Mouse (Mus musculus) E14TG2a.4 (cell line): ENCODE measurements at regions not wholly inside any gene's neighbourhood (a gene's known extent, or its start where the extent isn't known, plus 50 kb on each side); places are given as distances from the start of the nearest gene placed in this dataset.
"Not testable (repeated sequence)": the region's sequence is repeated elsewhere in the genome, so short reads cannot be mapped to it uniquely, and the experiment has no call there.

Experiments used
- H3K27me3 ChIP-seq: 2 replicates; pipeline ENCODE4 v1.6.1; 2014; ENCODE audit warnings: low read length, control low read depth; ENCODE audit not compliant: insufficient read depth
- H3K36me3 ChIP-seq: 2 replicates; pipeline ENCODE4 v1.6.1; 2014; ENCODE audit warnings: low read length, control low read depth; ENCODE audit not compliant: insufficient read depth
- H3K4me1 ChIP-seq: replicated peaks from 2 replicates; pipeline ENCODE4 v1.6.1; 2014; ENCODE audit warnings: low read depth, low read length, control low read depth
- H3K4me3 ChIP-seq: replicated peaks from 2 replicates; pipeline ENCODE4 v1.5.1; 2014; ENCODE audit warnings: mild to moderate bottlenecking, low read length
- H3K9me3 ChIP-seq: 2 replicates; pipeline ENCODE4 v1.6.1; 2014; ENCODE audit warnings: low read length, control low read depth
- CTCF ChIP-seq: conservative IDR thresholded peaks from 2 replicates; pipeline ENCODE4 v1.5.1; 2014; ENCODE audit warnings: low read length
- NANOG ChIP-seq: IDR thresholded peaks from 2 replicates; pipeline ENCODE4 v1.6.1; 2014; ENCODE audit warnings: borderline replicate concordance, low read length, mixed read lengths
- POU5F1 ChIP-seq: IDR thresholded peaks from 2 replicates; pipeline ENCODE4 v1.6.1; 2014; ENCODE audit warnings: low read length, borderline replicate concordance

- no peaks in the 10 kb centered on the region for H3K36me3 ChIP-seq
- no peaks in the 10 kb centered on the region for H3K9me3 ChIP-seq
- H3K4me3 ChIP-seq: no peak overlapping the region
- TF ChIP-seq POU5F1 (no peak), CTCF (no peak), NANOG (no peak)
- no peaks in the 10 kb centered on the region for H3K27me3 ChIP-seq
- H3K4me1 ChIP-seq: no peaks in the 10 kb centered on the region
These were observed 101.5 kb upstream of the Prlr start for GRCm38 (mm10) chr15:10075391-10076060.

- Histone ChIP-seq H3K4me3 (no peak overlapping the region), H3K36me3 (no peaks in the 10 kb centered on the region), H3K9me3 (no peaks in the 10 kb centered on the region), H3K4me1 (no peaks in the 10 kb centered on the region), H3K27me3 (no peaks in the 10 kb centered on the region)
- TF ChIP-seq NANOG (peak; percentile 16; the same call in 1 of the 2 replicates), CTCF (no peak)
These were observed 101.0 kb upstream of the Prlr start for GRCm38 (mm10) chr15:10076061-10076400.

- H3K36me3 ChIP-seq: no peaks in the 10 kb centered on the region
- no peak overlapping the region for H3K4me3 ChIP-seq
- no peaks in the 10 kb centered on the region for H3K9me3 ChIP-seq
- no peaks in the 10 kb centered on the region for H3K4me1 ChIP-seq
- TF ChIP-seq CTCF (no peak), POU5F1 (no peak), NANOG (no peak)
- H3K27me3 ChIP-seq: no peaks in the 10 kb centered on the region
These were observed 98.6 kb upstream of the Prlr start for GRCm38 (mm10) chr15:10078434-10078833.

GRCm38 (mm10) chr15:10079510-10079909 is 97.5 kb upstream of the Prlr start:
- TF ChIP-seq POU5F1: no peak
- TF ChIP-seq CTCF: no peak
- TF ChIP-seq NANOG: no peak
- Histone ChIP-seq H3K4me1 (no peaks in the 10 kb centered on the region), H3K4me3 (no peak overlapping the region), H3K27me3 (no peaks in the 10 kb centered on the region), H3K36me3 (no peaks in the 10 kb centered on the region), H3K9me3 (no peaks in the 10 kb centered on the region)

- H3K4me3 ChIP-seq: no peak overlapping the region
- peaks cover 3% of the 10 kb centered on the region for H3K4me1 ChIP-seq
- H3K36me3 ChIP-seq: no peaks in the 10 kb centered on the region
- TF ChIP-seq CTCF (no peak), POU5F1 (no peak), NANOG (no peak)
- H3K27me3 ChIP-seq: no peaks in the 10 kb centered on the region
- no peaks in the 10 kb centered on the region for H3K9me3 ChIP-seq
These were observed 88.3 kb upstream of the Prlr start for GRCm38 (mm10) chr15:10088691-10089090.

DNA sequence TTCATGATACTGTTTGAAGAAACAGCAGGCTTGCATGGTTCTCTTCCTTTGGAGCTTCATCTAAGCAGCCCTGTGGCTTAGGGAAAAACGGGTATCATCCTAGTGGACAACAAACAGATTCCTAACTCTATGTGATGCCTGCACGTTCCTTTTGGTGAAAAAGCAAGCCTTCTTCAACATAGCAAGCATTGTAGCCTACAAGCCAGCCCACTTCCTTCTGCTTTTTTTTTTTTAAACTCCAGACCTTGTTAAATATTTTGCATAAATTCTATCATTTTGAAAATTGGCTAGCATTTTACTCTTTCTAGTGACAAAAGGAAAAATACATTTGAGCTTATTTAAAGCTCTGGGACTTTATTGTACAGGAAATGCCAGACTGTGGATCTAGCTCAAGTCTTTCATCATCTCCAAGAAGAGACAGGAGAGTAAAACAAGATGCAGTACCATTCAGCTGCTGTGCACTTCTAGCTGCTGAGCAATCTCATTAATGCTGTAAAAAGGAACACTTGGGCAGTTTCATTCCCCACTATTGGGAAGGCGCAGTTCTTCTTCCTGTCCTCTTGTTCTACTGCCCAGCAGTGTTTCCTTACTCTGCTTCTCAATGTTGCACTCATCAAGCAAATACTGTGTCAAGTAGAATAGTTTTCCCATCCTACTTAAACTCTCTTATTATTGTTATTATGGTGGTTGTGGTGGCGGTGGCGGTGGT is 86.5 kb upstream of the Prlr start:
- no peak for TF ChIP-seq NANOG
- TF ChIP-seq POU5F1: no peak
- no peak for TF ChIP-seq CTCF
- H3K36me3 ChIP-seq: no peaks in the 10 kb centered on the region
- H3K4me1 ChIP-seq: peaks cover 3% of the 10 kb centered on the region
- H3K9me3 ChIP-seq: peaks cover 10% of the 10 kb centered on the region
- no peaks in the 10 kb centered on the region for H3K27me3 ChIP-seq
- no peak overlapping the region for H3K4me3 ChIP-seq

- Histone ChIP-seq H3K9me3 (no peaks in the 10 kb centered on the region; the same call in 1 of the 2 replicates), H3K4me1 (peaks cover 39% of the 10 kb centered on the region), H3K27me3 (no peaks in the 10 kb centered on the region), H3K4me3 (no peak overlapping the region), H3K36me3 (no peaks in the 10 kb centered on the region)
- TF ChIP-seq NANOG (no peak), CTCF (no peak)
These were observed 73.7 kb upstream of the Prlr start for GRCm38 (mm10) chr15:10103350-10103749.

GRCm38 (mm10) chr15:10105211-10105976 is 71.6 kb upstream of the Prlr start:
- peak; percentile 93 for TF ChIP-seq NANOG
- not testable (repeated sequence) for H3K27me3 ChIP-seq, H3K36me3 ChIP-seq, H3K9me3 ChIP-seq
- H3K4me3 ChIP-seq: peak overlapping the region; percentile 43
- peaks cover 39% of the 10 kb centered on the region for H3K4me1 ChIP-seq
